8 mouse cellular contexts compared by ENCODE assay signal in genomic region chr9:109931257-109932171, GRCm38 (mm10). TPM values are rescaled to one million over a fixed set of nuclear protein-coding genes. Genes with fewer than 3 reads are reported as not detected.
A peak's percentile ranks its signal among the peaks of the same experiment; 100 is the strongest.
DNase-seq lines count a peak whose midpoint lies in the region; ATAC-seq and TF ChIP-seq lines count a peak whose summit lies in the region.

Gene Map4 (plus strand): TSS chr9:109931460.

- H3K9me3 ChIP-seq in E14TG2a.4 (ENCODE audit: low read length): no peaks in the 10 kb centered on the region
- H3K9me3 ChIP-seq in forebrain, embryonic 13.5 days (replicated peaks): no peaks in the 10 kb centered on the region
- H3K9me3 ChIP-seq in liver, postnatal 0 days (ENCODE audit: low read length): no peaks in the 10 kb centered on the region
- no peaks in the 10 kb centered on the region for H3K9me3 ChIP-seq in neural tube, embryonic 14.5 days (ENCODE audit: control insufficient read depth, low read length)

- peak within 1 kb of the TSS; percentile 91 for H3K4me3 ChIP-seq in E14TG2a.4 (replicated peaks; ENCODE audit: low read length)
- peak within 1 kb of the TSS; percentile 90 for H3K4me3 ChIP-seq in forebrain, embryonic 13.5 days
- H3K4me3 ChIP-seq in liver, postnatal 0 days (ENCODE audit: low read depth, low read length): peak within 1 kb of the TSS; percentile 76
- H3K4me3 ChIP-seq in neural tube, embryonic 14.5 days (ENCODE audit: low read depth, low read length): peak within 1 kb of the TSS; percentile 81

- H3K4me2 ChIP-seq in forebrain, embryonic 13.5 days: peak within 1 kb of the TSS; percentile 82
- peak within 1 kb of the TSS; percentile 87 for H3K4me2 ChIP-seq in liver, postnatal 0 days (ENCODE audit: low read depth, low read length)
- peak within 1 kb of the TSS; percentile 87 for H3K4me2 ChIP-seq in neural tube, embryonic 14.5 days (ENCODE audit: low read depth, low read length)

- intact Hi-C loops in heart, postnatal 10 days (cut with DNase I): loop anchor here (1.0 to 10.0 kb wide), 4 partner anchors 23 to 141 kb away; no protein-coding TSS in a partner anchor

- WGBS in forebrain, embryonic 13.5 days: under 1% methylated on average over 77 of the region's 94 CpGs
- under 1% methylated on average over 94 of the region's 94 CpGs for WGBS in large intestine, adult 2 months
- under 1% methylated on average over 72 of the region's 94 CpGs for WGBS in liver, postnatal 0 days (ENCODE audit: insufficient replicate concordance)
- WGBS in neural tube, embryonic 14.5 days: under 1% methylated on average over 92 of the region's 94 CpGs

- TF ChIP-seq CTCF in E14TG2a.4 (conservative IDR thresholded peaks at IDR 0.05; ENCODE audit: low read length): no peak
- TF ChIP-seq CTCF in liver, postnatal 0 days (IDR thresholded peaks at IDR 0.05; ENCODE audit: low read depth): peak; percentile 51

- peaks cover 38% of the 10 kb centered on the region for H3K4me1 ChIP-seq in E14TG2a.4 (replicated peaks; ENCODE audit: low read depth, low read length)
- H3K4me1 ChIP-seq in forebrain, embryonic 13.5 days: peaks cover 15% of the 10 kb centered on the region
- H3K4me1 ChIP-seq in liver, postnatal 0 days (ENCODE audit: insufficient read depth): peaks cover 20% of the 10 kb centered on the region
- H3K4me1 ChIP-seq in neural tube, embryonic 14.5 days (ENCODE audit: control insufficient read depth, insufficient read depth, low read length): peaks cover 9% of the 10 kb centered on the region; the same call in 1 of the 2 replicates

- TF ChIP-seq EP300 in liver, postnatal 0 days (IDR thresholded peaks at IDR 0.05; ENCODE audit: low read depth): no peak

- no peaks in the 10 kb centered on the region for H3K27me3 ChIP-seq in E14TG2a.4 (ENCODE audit: insufficient read depth, low read length)
- H3K27me3 ChIP-seq in forebrain, embryonic 13.5 days: no peaks in the 10 kb centered on the region
- H3K27me3 ChIP-seq in liver, postnatal 0 days (ENCODE audit: insufficient read depth, low read length): 0 out of 2 replicates have a peak, but pooled peaks cover 3% of the 10 kb centered on the region
- peaks cover 3% of the 10 kb centered on the region; the same call in 1 of the 2 replicates for H3K27me3 ChIP-seq in neural tube, embryonic 14.5 days (ENCODE audit: control insufficient read depth, insufficient read depth, low read length)

- peak within 1 kb of the TSS; percentile 97 for H3K27ac ChIP-seq in forebrain, embryonic 13.5 days
- peak within 1 kb of the TSS; percentile 85 for H3K27ac ChIP-seq in liver, postnatal 0 days (ENCODE audit: low read depth)
- H3K27ac ChIP-seq in neural tube, embryonic 14.5 days (ENCODE audit: low read depth, low read length): peak within 1 kb of the TSS; percentile 90

- peak; percentile 99 for ATAC-seq in forebrain, embryonic 13.5 days
- ATAC-seq in liver, postnatal 0 days: peak; percentile 97
- ATAC-seq in neural tube, embryonic 14.5 days (ENCODE audit: low read depth): peak; percentile 99

- no peaks in the 10 kb centered on the region for H3K36me3 ChIP-seq in E14TG2a.4 (ENCODE audit: insufficient read depth, low read length)
- H3K36me3 ChIP-seq in forebrain, embryonic 13.5 days (ENCODE audit: poor library complexity, severe bottlenecking): no peaks in the 10 kb centered on the region
- no peaks in the 10 kb centered on the region for H3K36me3 ChIP-seq in liver, postnatal 0 days (replicated peaks; ENCODE audit: insufficient read depth, low read length)
- no peaks in the 10 kb centered on the region for H3K36me3 ChIP-seq in neural tube, embryonic 14.5 days (ENCODE audit: control insufficient read depth, insufficient read depth, low read length)

- peak; percentile 87 for DNase-seq in c-Kit-positive CD71-positive TER-119-positive erythroid progenitor cells, embryonic 14.5 days (ENCODE audit: low spot score)
- peak; percentile 98 to 99 for DNase-seq in heart, postnatal 10 days
- peak; percentile 72 for DNase-seq in large intestine, adult 2 months (ENCODE audit: low read depth, low spot score)
- DNase-seq in liver, postnatal 0 days: peak; percentile 96
- peak; percentile 98 for DNase-seq in testis, postnatal 10 days (ENCODE audit: low spot score)

- H3K9ac ChIP-seq in forebrain, embryonic 13.5 days: peak within 1 kb of the TSS; percentile 85
- H3K9ac ChIP-seq in liver, postnatal 0 days (replicated peaks): peak within 1 kb of the TSS; percentile 81
- H3K9ac ChIP-seq in neural tube, embryonic 14.5 days (replicated peaks; ENCODE audit: low read depth, low read length): peak within 1 kb of the TSS; percentile 84

RNA-seq across cellular contexts. Expression of gene Map4, which starts in this region (rescaled TPM):
- polyA plus RNA-seq in forebrain, embryonic 13.5 days (2015; fragmentation: Nextera tagmentation; extraction: Ambion mirVana): 81.7 and 90.6 TPM in 2 replicates
- total RNA-seq in heart, postnatal 10 days (2021): 100 to 1,000 TPM; 294 to 310 TPM
- 117 and 129 TPM in 2 replicates for polyA plus RNA-seq in large intestine, adult 2 months (2012; rRNA removed)
- 6.3 and 7.7 TPM in 2 replicates for polyA plus RNA-seq in liver, postnatal 0 days (2015; fragmentation: Nextera tagmentation; extraction: Ambion mirVana)
- 171 and 219 TPM in 2 replicates for polyA plus RNA-seq in neural tube, embryonic 14.5 days (2014; fragmentation: Nextera tagmentation; extraction: Ambion mirVana)

Comparison
In these comparisons a context has a peak if more than half of its experiments do, and no peak if none do; other contexts are left out.
1. Peak in every context shown above with its lines: DNase-seq, ATAC-seq, H3K4me3 ChIP-seq and H3K27ac ChIP-seq.